Mouse (Mus musculus) liver, embryonic 16.5 days (tissue): ENCODE data around the gene Gstp2. TPM values are rescaled to one million over a fixed set of nuclear protein-coding genes. Genes with fewer than 3 reads are reported as not detected.

Source experiments
- ATAC-seq: fragments of 200-750 bp; cut with Nextera tagmentation; 2 replicates; pipeline ENCODE4 v1.8.0; 2017; ENCODE audit warnings: low read depth, mild to moderate bottlenecking, moderate number of reproducible peaks, moderate library complexity
- H3K27ac ChIP-seq: fragments of 300-500 bp; sonication (generic); 2 replicates; pipeline ENCODE4 v1.5.1; 2014; ENCODE audit warnings: mild to moderate bottlenecking, low read length
- H3K27me3 ChIP-seq: fragments of 300-500 bp; sonication (generic); 2 replicates; pipeline ENCODE4 v1.6.1; 2014; ENCODE audit warnings: low read depth, low read length, mixed read lengths; ENCODE audit not compliant: control insufficient read depth, insufficient read depth
- H3K36me3 ChIP-seq: fragments of 300-500 bp; sonication (generic); 2 replicates; pipeline ENCODE4 v1.6.1; 2014; ENCODE audit warnings: mild to moderate bottlenecking; ENCODE audit not compliant: control insufficient read depth, insufficient read depth
- H3K4me1 ChIP-seq: fragments of 300-500 bp; sonication (generic); 2 replicates; pipeline ENCODE4 v1.6.1; 2014; ENCODE audit warnings: low read depth, low read length, mixed read lengths; ENCODE audit not compliant: control insufficient read depth
- H3K4me2 ChIP-seq: fragments of 300-500 bp; sonication (generic); 2 replicates; pipeline ENCODE4 v1.6.1; 2014; ENCODE audit warnings: low read depth, low read length, mixed read lengths
- H3K4me3 ChIP-seq: fragments of 300-500 bp; sonication (generic); 2 replicates; pipeline ENCODE4 v1.5.1; 2014; ENCODE audit warnings: low read depth, mild to moderate bottlenecking, low read length
- H3K9ac ChIP-seq: fragments of 300-500 bp; sonication (generic); 2 replicates; pipeline ENCODE4 v1.6.1; 2014; ENCODE audit warnings: low read depth, low read length
- H3K9me3 ChIP-seq: fragments of 300-500 bp; sonication (generic); replicated peaks from 2 replicates; pipeline ENCODE4 v1.6.1; 2016; ENCODE audit warnings: low read length; ENCODE audit not compliant: control insufficient read depth
- WGBS: fragments of 180-500 bp; shearing (Covaris S2); extraction: QIAGEN DNeasy Blood & Tissue Kit; methylation state at CpG from one replicate; pipeline ENCODE4 v1.1.7; 2014; ENCODE audit not compliant: insufficient replicate concordance; 5-methylcytosine and 5-hydroxymethylcytosine counted together
- polyA plus RNA-seq: library from polyadenylated mRNA; unstranded; fragments of >200 nt; fragmentation: Nextera tagmentation; extraction: Ambion mirVana; gene quantifications from 2 replicates; pipeline ENCODE4 v1.2.1, GENCODE M21; 2015

The Gstp2 gene
- 6.1 and 17.4 TPM in 2 replicates for polyA plus RNA-seq

DNA sequence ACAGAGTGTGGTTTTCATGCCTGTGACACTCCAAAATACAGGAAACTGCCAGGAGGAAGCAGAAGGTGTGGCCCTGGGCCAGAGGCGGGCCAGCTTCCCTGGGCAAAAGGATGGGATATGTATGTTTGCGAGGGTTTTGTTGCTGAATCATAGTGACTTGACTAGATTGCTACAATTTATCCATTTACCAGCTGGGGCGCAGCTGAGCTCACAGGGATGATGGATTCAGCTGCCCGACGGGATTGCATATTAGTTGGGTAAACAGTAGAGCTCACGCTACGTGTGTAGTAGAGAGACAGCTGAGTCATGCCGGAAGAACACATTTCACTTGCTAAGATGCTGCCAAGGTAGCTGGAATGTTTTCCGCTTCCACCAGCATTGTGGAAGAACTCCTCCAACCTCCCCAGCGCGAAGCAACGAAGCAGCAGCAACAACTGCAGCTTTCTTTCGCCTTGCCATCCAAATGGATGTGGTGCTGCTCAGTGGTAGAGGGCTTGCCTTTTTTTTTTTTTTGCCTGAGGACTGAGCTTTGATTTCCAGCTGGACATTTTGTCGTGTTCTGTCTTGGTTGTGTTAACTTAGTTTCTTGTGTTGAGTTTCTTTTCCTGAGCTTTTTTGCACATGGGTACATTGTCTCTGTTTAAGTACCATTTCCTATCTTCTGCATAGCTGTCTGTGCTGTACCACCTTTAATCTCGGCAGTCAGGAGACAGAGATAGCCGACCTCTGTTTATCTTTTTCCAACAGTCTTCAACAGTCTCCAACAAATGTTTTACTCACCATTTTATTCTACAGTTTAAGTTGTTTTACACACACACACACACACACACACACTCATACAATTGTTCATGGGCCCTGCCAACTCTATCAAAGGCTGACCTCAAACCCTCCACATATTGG lies at the start of gene Gstp2:
Gstp2 (minus strand) TSS at position 58 of the 900 bp plus-strand sequence.
- Histone ChIP-seq H3K9ac (peak within 1 kb of the TSS; percentile 45), H3K27me3 (no peaks in the 10 kb centered on the region), H3K36me3 (no peaks in the 10 kb centered on the region), H3K4me3 (peak within 1 kb of the TSS; percentile 38), H3K27ac (peak within 1 kb of the TSS; percentile 98), H3K9me3 (no peaks in the 10 kb centered on the region), H3K4me2 (peak within 1 kb of the TSS; percentile 66), H3K4me1 (peaks cover 35% of the 10 kb centered on the region)
- WGBS, result 43% methylated on average over 16 of the region's 16 CpGs
- peak; percentile 80 for ATAC-seq

GRCm38 (mm10) chr19:4094774-4095303 lies 49.0 kb upstream of the Gstp2 start:
- Histone ChIP-seq H3K27me3 (peaks cover under 1% of the 10 kb centered on the region; the same call in 1 of the 2 replicates), H3K9me3 (no peaks in the 10 kb centered on the region), H3K4me3 (no peak overlapping the region), H3K4me1 (peaks cover 34% of the 10 kb centered on the region), H3K36me3 (no peaks in the 10 kb centered on the region), H3K4me2 (no peak overlapping the region), H3K9ac (no peak overlapping the region), H3K27ac (no peak overlapping the region)
- ATAC-seq, result no peak
- WGBS, result 71% methylated on average over 5 of the region's 5 CpGs

GRCm38 (mm10) chr19:4094348-4094747 lies 48.5 kb upstream of the Gstp2 start:
- Histone ChIP-seq H3K9ac (no peak overlapping the region), H3K27ac (no peak overlapping the region), H3K27me3 (no peaks in the 10 kb centered on the region), H3K9me3 (no peaks in the 10 kb centered on the region), H3K4me3 (no peak overlapping the region), H3K4me2 (no peak overlapping the region), H3K36me3 (no peaks in the 10 kb centered on the region), H3K4me1 (peaks cover 29% of the 10 kb centered on the region)
- WGBS, result 73% methylated on average over 3 of the region's 3 CpGs
- ATAC-seq, result no peak

- H3K9ac ChIP-seq, result no peak overlapping the region
- H3K9me3 ChIP-seq, result no peaks in the 10 kb centered on the region
- no peaks in the 10 kb centered on the region for H3K36me3 ChIP-seq
- no peak overlapping the region for H3K4me3 ChIP-seq
- no peak for ATAC-seq
- peaks cover 2% of the 10 kb centered on the region; the same call in 1 of the 2 replicates for H3K27me3 ChIP-seq
- H3K27ac ChIP-seq, result no peak overlapping the region
- H3K4me1 ChIP-seq, result peaks cover 23% of the 10 kb centered on the region
- no peak overlapping the region for H3K4me2 ChIP-seq
- 71% methylated on average over 7 of the region's 7 CpGs for WGBS
Observed at GRCm38 (mm10) chr19:4093772-4094171, 47.9 kb upstream of the Gstp2 start.

DNA sequence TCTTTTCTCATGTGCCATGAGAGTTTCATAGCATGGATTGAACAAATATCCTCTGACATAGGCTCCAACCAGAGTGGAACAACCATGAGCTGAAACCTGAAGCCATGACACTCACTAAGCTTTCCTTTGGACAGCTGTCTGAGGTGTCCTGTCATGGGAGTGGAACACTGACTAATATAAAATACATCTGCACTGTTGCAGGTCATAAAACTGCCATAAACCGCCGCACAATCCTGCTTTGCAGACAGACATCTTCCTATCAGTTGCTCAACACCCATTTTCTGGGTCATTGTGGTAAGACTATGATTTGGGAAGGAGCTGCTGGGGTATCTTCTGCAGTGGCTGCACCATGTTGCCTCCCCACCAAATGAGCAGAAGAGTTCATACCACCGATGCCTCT lies 46.9 kb upstream of the Gstp2 start:
- Histone ChIP-seq H3K27me3 (peaks cover 2% of the 10 kb centered on the region; the same call in 1 of the 2 replicates), H3K4me2 (no peak overlapping the region), H3K4me3 (no peak overlapping the region), H3K36me3 (no peaks in the 10 kb centered on the region), H3K9ac (no peak overlapping the region), H3K27ac (no peak overlapping the region), H3K9me3 (no peaks in the 10 kb centered on the region), H3K4me1 (peaks cover 13% of the 10 kb centered on the region)
- 35% methylated on average over 3 of the region's 3 CpGs for WGBS
- ATAC-seq, result no peak

- H3K9ac ChIP-seq, result no peak overlapping the region
- H3K4me2 ChIP-seq, result no peak overlapping the region
- WGBS, result 21% methylated on average over 2 of the region's 2 CpGs
- H3K36me3 ChIP-seq, result no peaks in the 10 kb centered on the region
- H3K9me3 ChIP-seq, result no peaks in the 10 kb centered on the region
- H3K27ac ChIP-seq, result no peak overlapping the region
- H3K27me3 ChIP-seq, result peaks cover 3% of the 10 kb centered on the region; the same call in 1 of the 2 replicates
- H3K4me3 ChIP-seq, result no peak overlapping the region
- H3K4me1 ChIP-seq, result peaks cover 7% of the 10 kb centered on the region
- no peak for ATAC-seq
Observed at GRCm38 (mm10) chr19:4091383-4091782, 45.6 kb upstream of the Gstp2 start.

DNA sequence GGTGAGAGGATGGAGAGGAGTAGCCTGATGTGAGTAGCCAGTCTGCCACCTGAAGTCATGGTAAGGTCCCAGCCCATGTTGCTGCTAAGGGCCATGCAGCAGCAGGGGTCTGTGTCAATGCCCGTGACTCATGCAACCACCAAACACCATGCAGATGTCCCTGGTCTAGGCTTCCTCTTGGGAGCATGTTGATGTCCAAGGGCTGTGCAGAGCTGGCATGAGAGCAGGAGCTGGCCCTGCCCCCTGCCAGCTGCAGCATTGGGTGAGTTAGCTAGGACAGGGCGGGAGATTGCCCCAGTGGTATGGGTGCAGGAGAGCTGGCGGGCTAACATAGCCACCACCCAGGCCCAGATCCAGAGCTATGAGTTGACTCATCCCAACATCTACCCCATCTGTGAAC lies 44.6 kb upstream of the Gstp2 start:
- Histone ChIP-seq H3K4me1 (no peaks in the 10 kb centered on the region), H3K27me3 (peaks cover 5% of the 10 kb centered on the region; the same call in 1 of the 2 replicates), H3K4me3 (no peak overlapping the region), H3K9ac (no peak overlapping the region), H3K27ac (no peak overlapping the region), H3K9me3 (no peaks in the 10 kb centered on the region), H3K4me2 (no peak overlapping the region), H3K36me3 (no peaks in the 10 kb centered on the region)
- WGBS, result 57% methylated on average over 3 of the region's 3 CpGs
- ATAC-seq, result no peak

DNA sequence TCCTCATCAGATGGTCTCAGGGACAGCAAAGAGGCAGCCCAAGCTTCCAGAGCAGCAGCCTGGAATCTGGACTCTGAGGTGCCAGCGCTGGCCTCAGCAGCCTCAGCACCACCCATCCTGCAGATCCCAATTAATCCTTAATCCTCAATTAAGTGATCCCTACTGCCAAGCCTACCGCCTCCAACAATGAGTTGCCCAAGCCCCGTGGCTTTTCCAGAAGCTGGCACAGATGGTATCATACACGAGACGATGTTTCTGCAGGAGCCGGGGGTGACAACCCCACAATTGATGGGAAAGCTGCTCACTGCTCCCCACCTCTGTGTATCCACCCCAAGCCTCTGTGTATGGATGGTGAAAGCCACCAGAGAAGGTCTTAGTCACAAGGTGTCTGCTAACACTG lies 43.3 kb upstream of the Gstp2 start:
- no peak for ATAC-seq
- Histone ChIP-seq H3K9me3 (no peaks in the 10 kb centered on the region), H3K9ac (no peak overlapping the region), H3K27me3 (peaks cover 5% of the 10 kb centered on the region; the same call in 1 of the 2 replicates), H3K36me3 (no peaks in the 10 kb centered on the region), H3K4me2 (no peak overlapping the region), H3K4me1 (no peaks in the 10 kb centered on the region), H3K4me3 (no peak overlapping the region), H3K27ac (no peak overlapping the region)
- WGBS, result 69% methylated on average over 6 of the region's 6 CpGs

DNA sequence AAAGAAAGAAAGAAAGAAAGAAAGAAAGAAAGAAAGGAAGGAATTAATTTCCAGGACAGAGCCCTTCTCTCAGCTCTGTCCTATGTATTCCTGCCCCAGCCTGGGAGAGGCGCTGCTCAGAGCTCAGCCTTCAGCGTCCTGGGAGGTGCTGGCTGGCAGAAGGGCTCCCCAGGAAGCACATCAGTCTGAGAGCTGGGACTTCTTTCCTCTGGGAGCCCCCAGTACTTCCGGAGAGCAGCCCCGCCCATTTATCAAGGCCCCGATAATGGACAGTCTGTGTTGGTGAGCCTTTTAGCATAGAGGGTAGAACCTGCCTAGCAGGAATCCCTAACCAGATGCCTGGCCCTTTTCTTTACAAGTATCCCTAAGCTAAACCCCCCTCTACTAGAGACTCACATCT lies 42.3 kb upstream of the Gstp2 start:
- Histone ChIP-seq H3K4me1 (no peaks in the 10 kb centered on the region; the same call in 1 of the 2 replicates), H3K9me3 (no peaks in the 10 kb centered on the region), H3K27ac (no peak overlapping the region), H3K9ac (no peak overlapping the region), H3K4me3 (no peak overlapping the region), H3K27me3 (peaks cover 5% of the 10 kb centered on the region; the same call in 1 of the 2 replicates), H3K36me3 (no peaks in the 10 kb centered on the region), H3K4me2 (no peak overlapping the region)
- WGBS, result 28% methylated on average over 5 of the region's 5 CpGs
- no peak for ATAC-seq
